Mouse (Mus musculus): ENCODE measurements around the gene Gpatch4. TPM values are rescaled to one million over a fixed set of nuclear protein-coding genes. Genes with fewer than 3 reads are reported as not detected.

The Gpatch4 gene
- total RNA-seq, 2 experiments from 2014 or later, result 16.3 to 16.5 TPM

GRCm38 (mm10) chr3:88030608-88031395 lies 12.1 kb upstream of the Gpatch4 start:
- peak; percentile 22 to 78 for DNase-seq (ENCODE audit: low spot score in 2 of 2)

- no peak for DNase-seq (ENCODE audit: low spot score in 2 of 2)
Observed at GRCm38 (mm10) chr3:88033506-88033905, 9.4 kb upstream of the Gpatch4 start.

- DNase-seq (ENCODE audit: low spot score in 2 of 2), result no peak
Observed at GRCm38 (mm10) chr3:88035561-88036293, 7.2 kb upstream of the Gpatch4 start.

GRCm38 (mm10) chr3:88049532-88049931 lies 6.6 kb downstream of the Gpatch4 start:
- no peak for DNase-seq (ENCODE audit: low spot score in 2 of 2)

- DNase-seq (ENCODE audit: low spot score in 2 of 2), result no peak
Observed at GRCm38 (mm10) chr3:88057030-88057429, 14.1 kb downstream of the Gpatch4 start.

- peak; percentile 68 to 81 for DNase-seq (ENCODE audit: low spot score in 2 of 2)
Observed at GRCm38 (mm10) chr3:88057902-88058696, 15.2 kb downstream of the Gpatch4 start, which contains the start of gene Naxe. Naxe (minus strand) TSS chr3:88058495.

GRCm38 (mm10) chr3:88068386-88068785 lies 25.5 kb downstream of the Gpatch4 start:
- DNase-seq (ENCODE audit: low spot score in 2 of 2), result no peak

- DNase-seq (ENCODE audit: low spot score in 2 of 2), result peak; percentile 78 to 95
Observed at GRCm38 (mm10) chr3:88071783-88072182, 28.9 kb downstream of the Gpatch4 start.

- DNase-seq (ENCODE audit: low spot score in 2 of 2), result no peak
Observed at GRCm38 (mm10) chr3:88073631-88074030, 30.7 kb downstream of the Gpatch4 start.

- no peak for DNase-seq (ENCODE audit: low spot score in 2 of 2)
Observed at GRCm38 (mm10) chr3:88074351-88074750, 31.4 kb downstream of the Gpatch4 start.

GRCm38 (mm10) chr3:88074766-88075165 lies 31.9 kb downstream of the Gpatch4 start:
- no peak for DNase-seq (ENCODE audit: low spot score in 2 of 2)

GRCm38 (mm10) chr3:88077441-88077840 lies 34.5 kb downstream of the Gpatch4 start:
- DNase-seq (ENCODE audit: low spot score in 2 of 2), result no peak

GRCm38 (mm10) chr3:88078204-88078603 lies 35.3 kb downstream of the Gpatch4 start, which contains the start of gene Ttc24:
Ttc24 (minus strand) TSS chr3:88078304.
- no peak for DNase-seq (ENCODE audit: low spot score in 2 of 2)

- peak; percentile 80 to 87 for DNase-seq (ENCODE audit: low spot score in 2 of 2)
Observed at GRCm38 (mm10) chr3:88081345-88082223, 38.7 kb downstream of the Gpatch4 start, which contains the start of gene Iqgap3. Iqgap3 (plus strand) TSS chr3:88081971.

- DNase-seq (ENCODE audit: low spot score in 2 of 2), result no peak
Observed at GRCm38 (mm10) chr3:88082224-88082618, 39.3 kb downstream of the Gpatch4 start.

GRCm38 (mm10) chr3:88082663-88083062 lies 39.8 kb downstream of the Gpatch4 start:
- no peak for DNase-seq (ENCODE audit: low spot score in 2 of 2)

- DNase-seq (ENCODE audit: low spot score in 2 of 2), result no peak
Observed at GRCm38 (mm10) chr3:88084001-88084400, 41.1 kb downstream of the Gpatch4 start.

GRCm38 (mm10) chr3:88085459-88085858 lies 42.6 kb downstream of the Gpatch4 start:
- no peak for DNase-seq (ENCODE audit: low spot score in 2 of 2)

- no peak for DNase-seq (ENCODE audit: low spot score in 2 of 2)
Observed at GRCm38 (mm10) chr3:88087688-88088087, 44.8 kb downstream of the Gpatch4 start.

GRCm38 (mm10) chr3:88090106-88090505 lies 47.2 kb downstream of the Gpatch4 start:
- DNase-seq (ENCODE audit: low spot score in 2 of 2), result no peak

Data from layer of hippocampus, adult 18-20 months (tissue).